Mouse (Mus musculus): ENCODE results near the gene Stard9. TPM values are rescaled to one million over a fixed set of nuclear protein-coding genes. Genes with fewer than 3 reads are reported as not detected.

Gene Stard9
- total RNA-seq (2021): 1 to 10 TPM; 1.8 to 2.3 TPM
- long read RNA-seq, experiment 1: 0 reads
- long read RNA-seq, experiment 2: 0 reads

GRCm38 (mm10) chr2:120628886-120629735 is at the start of gene Stard9:
Gene Stard9, plus strand, starts transcription at chr2:120629121.
- DNase-seq (ENCODE audit: low spot score): peak; percentile 99

- DNase-seq (ENCODE audit: low spot score): no peak
Measured at GRCm38 (mm10) chr2:120589759-120590158, 39.2 kb upstream of the Stard9 start.

- DNase-seq (ENCODE audit: low spot score): no peak
Measured at GRCm38 (mm10) chr2:120592227-120592626, 36.7 kb upstream of the Stard9 start.

DNA sequence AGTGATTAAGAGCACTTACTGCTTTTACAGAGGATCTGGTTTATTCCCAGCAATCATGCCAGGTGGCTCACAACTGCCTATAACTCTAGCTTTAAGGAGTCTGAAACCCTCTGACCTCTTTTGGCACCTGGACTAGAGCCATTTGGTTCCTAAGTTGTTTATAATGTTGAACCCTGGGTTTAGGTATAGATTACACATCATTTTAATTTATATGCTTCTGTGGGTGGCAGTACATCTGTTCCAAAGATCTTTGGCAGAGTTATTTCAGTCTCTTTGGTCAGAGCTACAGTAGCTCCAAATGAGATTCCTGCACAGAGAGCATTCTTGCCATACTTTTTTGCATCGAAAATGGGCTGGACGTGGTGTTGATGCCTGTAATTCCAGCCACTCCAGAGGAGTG is 31.2 kb upstream of the Stard9 start:
- DNase-seq (ENCODE audit: low spot score): no peak

DNA sequence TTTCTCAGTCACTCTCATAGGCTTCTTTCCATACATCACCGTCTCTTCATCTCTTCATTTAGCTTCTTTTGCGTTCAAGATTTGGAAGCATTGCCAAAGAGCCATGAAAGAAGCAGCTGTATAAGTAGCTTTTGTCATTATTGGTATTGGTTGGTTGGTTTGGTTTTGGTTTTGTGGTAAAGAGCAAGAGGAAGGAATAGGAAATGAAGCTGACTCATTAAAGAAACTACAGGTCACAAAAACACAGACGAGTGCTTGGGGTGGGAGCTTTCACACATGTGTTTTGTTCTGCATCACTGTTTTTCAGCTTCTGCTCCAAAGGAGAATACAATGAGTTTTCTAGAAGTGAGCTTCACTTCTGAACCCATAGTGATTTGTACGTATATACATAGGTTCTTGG is 29.4 kb upstream of the Stard9 start:
- no peak for DNase-seq (ENCODE audit: low spot score)

DNA sequence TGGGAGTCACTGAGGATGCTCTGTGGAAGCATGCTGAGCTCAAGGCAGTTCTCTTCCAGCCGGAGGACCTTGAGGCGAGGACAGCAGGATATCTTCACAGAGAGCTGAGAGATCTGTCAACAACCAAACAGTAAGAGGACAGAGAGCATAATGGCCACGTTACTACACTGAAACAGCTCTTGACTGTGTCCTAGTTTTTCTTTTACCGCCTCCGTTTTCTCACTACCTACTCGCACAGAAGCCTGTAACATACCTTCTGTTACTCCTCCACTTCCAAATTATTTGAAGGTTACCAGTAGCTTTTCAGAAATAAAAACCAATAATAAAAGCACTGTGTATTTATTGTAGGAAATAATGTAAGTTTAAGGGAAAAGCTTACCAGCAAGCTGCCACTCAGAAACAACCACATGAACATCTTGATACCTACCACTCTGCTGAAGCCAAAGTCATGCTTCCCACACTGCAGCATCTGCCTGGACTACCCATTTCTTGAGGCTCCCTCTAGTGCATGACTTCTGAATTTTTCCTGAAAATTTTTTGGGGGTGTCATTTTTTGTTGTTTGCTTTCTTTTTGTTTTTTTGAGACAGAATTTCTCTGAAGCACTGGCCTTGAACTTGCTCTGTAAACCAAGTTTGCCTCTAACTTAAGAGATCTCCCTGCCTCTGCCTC is 22.8 kb upstream of the Stard9 start:
- no peak for DNase-seq (ENCODE audit: low spot score)

DNA sequence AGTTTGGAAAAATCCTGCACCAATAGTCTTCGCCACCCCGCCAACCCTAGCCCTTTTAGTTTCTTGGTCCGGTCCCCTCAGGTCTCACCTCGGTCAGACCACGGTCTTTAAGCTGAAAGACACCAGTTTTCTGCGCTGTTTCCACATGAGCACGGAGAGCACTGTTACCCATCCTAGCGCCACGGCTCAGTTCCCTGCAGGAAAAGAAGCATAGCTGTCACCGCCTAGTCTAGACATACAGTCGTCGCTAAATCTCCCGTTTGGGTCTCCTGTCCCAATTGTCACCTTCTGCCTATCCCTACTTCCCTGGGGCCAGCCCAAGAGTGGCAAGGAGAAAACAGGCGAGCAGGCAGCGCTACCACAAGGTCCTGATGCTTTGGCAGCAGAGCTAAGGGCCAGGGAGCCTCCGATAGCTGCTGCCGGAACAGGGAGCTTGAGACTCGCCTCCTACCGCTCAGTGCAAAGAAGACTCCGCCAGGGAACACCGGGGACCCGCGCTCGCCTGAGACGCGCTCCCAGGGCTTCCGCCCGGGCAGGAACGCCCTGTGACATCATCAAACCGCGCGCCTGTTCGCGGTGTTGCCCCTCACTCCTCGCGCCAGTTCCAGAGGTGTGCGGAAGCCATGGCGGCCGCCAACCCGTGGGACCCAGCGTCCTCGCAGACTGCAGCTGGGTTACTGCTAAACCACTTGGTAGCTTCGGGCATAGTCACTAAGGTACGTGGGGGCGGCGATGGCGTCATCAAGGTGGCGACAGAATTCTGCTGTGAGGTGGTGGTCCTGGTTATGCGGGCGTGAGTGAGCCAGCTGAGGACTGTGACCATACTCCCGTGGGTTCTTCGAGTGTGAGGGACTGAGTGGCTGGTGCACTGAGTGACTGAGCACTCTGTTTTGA is 19.8 kb upstream of the Stard9 start, which contains the start of the genes Haus2 and Lrrc57:
Haus2 (plus strand) TSS at position 554 of the 894 bp plus-strand sequence.
Lrrc57 (minus strand) TSS at position 691 of the 894 bp plus-strand sequence.
- DNase-seq (ENCODE audit: low spot score): peak; percentile 88

GRCm38 (mm10) chr2:120616279-120617163 is 12.4 kb upstream of the Stard9 start:
- DNase-seq (ENCODE audit: low spot score): no peak

DNA sequence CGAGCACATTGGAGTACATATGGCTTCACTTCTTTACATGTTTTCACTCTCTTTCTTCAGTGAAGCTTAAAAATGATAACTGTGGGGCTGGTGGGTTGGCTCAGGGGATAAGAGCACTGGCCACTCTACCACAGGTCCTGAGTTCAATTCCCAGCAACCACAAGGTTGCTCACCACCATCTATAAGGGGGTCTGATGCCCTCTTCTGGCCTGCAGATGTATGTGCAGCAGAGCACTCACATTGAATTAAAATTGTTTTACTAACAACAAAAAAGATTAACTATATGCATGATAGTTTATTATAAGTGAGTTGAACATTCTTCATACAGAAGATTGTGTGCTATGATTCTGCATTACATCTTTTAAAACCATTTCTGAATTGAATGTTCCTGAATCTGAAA is 9.4 kb upstream of the Stard9 start:
- DNase-seq (ENCODE audit: low spot score): no peak

DNA sequence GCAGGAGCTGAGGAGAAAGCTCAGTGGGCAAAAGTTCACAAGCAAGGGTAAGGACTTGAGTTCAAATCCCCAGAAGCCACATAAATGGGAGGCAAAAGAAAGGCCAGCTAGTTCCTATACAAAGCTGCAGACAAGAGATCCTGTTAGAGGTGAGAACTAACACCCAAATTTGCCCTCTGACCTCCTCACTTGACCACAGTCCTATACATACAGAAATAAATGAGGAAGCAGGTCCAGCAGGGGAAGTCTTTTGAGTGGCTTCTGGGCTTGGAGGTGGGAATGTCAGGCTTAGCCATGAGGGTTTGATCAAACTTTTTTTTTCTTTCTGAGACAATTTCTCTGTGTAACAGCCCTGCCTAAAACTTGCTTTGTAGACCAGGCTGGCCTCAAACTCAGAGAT is 6.0 kb upstream of the Stard9 start:
- no peak for DNase-seq (ENCODE audit: low spot score)

GRCm38 (mm10) chr2:120628076-120628865 is 650 bp upstream of the Stard9 start:
- no peak for DNase-seq (ENCODE audit: low spot score)

DNA sequence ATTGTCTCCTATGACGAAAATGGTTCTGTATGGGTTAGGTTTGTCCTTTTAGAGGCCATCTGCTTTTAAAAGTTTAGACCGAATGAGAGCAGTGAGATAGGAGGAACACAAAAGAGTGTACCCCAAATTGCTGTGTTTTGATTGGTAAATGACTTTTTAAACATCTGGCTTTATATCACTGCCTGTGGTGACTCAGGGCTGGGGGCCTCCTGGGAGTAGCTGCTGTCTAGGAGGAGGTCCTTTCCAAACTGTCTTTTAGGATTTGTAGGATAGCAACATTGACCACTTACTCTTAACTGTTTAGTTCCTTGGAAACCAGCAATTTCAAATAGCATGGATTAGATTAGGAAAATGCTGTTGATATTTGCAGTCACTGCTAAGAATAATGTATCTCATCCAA is 1.3 kb downstream of the Stard9 start:
- peak; percentile 28 for DNase-seq (ENCODE audit: low spot score)

DNA sequence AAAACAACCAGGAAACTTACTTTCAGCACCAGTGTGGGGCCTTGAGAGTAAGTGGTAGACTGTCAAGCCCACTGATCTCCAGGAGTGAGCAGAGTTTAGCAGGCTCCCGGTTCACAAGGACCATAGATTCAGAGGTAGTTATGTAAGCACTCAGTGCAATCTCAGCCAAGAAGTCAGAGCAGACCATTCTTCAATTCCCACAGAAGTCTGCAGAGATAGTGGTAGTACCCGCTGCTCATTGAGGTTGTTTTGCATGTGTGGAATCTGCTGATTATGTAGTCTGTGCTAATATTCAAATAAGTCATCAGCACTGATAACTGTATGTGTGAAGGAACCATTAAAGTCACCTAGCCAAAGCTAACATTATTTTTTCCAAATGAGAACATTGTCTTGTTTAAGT is 1.7 kb downstream of the Stard9 start:
- DNase-seq (ENCODE audit: low spot score): no peak

DNA sequence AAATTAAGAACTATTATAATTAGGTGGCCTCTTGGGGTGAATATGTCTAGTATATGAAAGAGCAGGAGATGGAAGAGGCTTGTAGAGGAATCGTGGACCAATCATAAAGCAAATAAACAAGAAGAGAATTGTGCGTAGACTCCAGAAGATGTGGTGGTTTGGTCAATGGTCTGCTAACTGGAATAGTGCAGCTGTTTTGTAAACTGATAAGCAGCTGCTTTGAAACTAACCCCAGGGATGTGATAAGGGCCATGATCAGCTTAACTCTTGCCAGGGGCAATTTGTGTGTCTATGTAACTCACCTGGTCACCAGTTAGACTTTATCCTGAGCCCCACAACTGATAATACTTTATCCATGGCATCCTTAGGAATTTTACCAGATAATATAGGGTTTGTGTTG is 2.6 kb downstream of the Stard9 start:
- no peak for DNase-seq (ENCODE audit: low spot score)

DNA sequence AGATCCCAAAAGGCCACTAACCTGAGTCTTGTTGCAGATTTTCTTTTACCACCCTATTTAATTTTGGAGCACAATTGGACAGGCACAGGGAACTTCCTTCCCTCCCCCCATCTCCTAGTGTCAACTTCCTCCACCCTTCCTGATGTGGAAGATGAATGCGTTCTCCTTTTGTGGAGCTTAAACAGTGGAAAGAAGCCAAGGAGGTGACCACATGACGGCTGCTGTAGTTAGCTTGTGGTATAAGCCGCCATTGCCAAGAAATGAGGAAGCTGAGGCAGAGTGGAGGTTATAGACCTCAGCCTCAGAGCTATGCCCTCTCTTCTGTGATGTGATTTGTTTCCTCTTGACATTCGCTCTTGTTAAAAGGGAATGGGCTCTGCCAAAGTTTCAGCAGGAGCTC is 3.0 kb downstream of the Stard9 start:
- DNase-seq (ENCODE audit: low spot score): peak; percentile 34

GRCm38 (mm10) chr2:120640835-120641234 is 11.9 kb downstream of the Stard9 start:
- DNase-seq (ENCODE audit: low spot score): no peak

DNA sequence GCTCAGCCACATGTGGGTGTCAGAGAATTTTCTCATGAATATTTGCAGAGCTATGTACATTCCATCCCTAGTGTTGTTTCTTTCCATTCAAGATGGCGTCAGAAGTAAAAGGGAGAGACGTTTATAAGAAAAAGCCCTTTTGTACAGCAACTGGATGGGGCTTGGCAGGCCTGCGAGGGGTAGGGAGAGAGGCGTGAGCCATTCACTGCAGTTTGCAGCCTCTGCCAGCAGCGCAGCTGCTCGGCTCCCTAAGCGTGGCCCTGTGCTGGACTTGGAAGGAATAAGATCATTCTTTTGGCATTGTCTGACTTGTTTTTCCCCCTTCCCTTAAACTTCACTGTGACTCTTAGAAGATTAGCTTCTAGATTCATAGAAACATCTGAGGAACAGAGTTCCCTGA is 14.9 kb downstream of the Stard9 start:
- DNase-seq (ENCODE audit: low spot score): peak; percentile 66

- peak; percentile 55 for DNase-seq (ENCODE audit: low spot score)
Measured at GRCm38 (mm10) chr2:120646777-120647176, 17.9 kb downstream of the Stard9 start.

DNA sequence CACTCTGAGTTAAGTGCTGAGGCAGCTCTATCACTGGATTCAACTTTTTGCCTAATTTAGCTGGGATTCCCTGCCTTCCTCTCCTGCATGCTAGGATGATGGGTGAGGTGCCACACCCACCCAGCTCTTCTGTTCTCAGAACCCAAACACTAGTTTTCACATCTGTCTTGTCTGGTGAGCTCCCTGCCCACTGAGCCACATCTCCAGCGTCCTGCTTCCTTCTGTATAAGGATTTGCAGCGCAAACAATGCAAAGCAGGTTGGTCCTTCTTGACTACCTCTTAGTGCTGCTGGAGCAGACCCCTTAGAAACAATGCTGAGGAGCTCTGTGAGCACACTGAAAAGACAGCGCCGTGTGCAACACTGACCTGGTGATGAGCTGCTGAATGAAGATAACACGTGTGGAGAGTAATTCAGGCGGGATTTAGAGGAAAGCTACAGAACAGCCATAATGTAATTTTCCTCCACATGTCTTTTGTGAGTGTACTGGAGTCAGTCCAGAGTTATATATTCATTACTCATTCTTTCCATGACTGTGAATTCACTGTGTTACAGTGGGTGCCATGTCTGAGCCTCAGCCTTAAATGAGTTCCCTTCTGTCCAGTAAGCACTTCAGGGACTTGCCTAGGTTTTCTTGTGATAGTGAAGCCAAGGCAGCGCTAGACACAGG is 23.5 kb downstream of the Stard9 start:
- no peak for DNase-seq (ENCODE audit: low spot score)
